ENCODE assay signal across 8 mouse cellular contexts in the genomic region with DNA sequence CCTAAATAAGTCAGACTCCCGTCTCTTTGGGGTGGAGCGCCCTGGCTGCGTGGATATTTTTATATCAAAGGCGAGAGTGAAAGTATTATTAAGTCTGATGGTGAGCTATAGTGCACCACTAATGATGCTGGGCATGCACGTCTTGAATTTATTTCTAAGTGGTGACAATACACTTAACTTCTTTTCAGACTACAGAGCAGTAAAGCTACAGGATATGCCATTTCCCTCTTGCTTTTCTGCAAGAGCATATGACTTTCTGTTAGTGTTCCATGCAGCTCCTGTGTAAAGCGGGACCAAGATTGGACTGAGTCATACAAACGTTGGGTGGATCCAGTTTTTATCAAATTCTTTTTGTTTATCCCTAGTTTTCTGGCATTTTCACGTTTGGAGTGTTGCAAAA. TPM values are rescaled to one million over a fixed set of nuclear protein-coding genes. Genes with fewer than 3 reads are reported as not detected.
DNase-seq lines count a peak whose midpoint lies in the region; ATAC-seq and TF ChIP-seq lines count a peak whose summit lies in the region.

No protein-coding gene starts in this region.

- peaks cover 22% of the 10 kb centered on the region for H3K36me3 ChIP-seq in kidney, embryonic 15.5 days
- peaks cover 7% of the 10 kb centered on the region; the same call in 1 of the 2 replicates for H3K36me3 ChIP-seq in limb, embryonic 15.5 days

- no peak for TF ChIP-seq POLR2A in olfactory bulb, adult 2 months (IDR thresholded peaks at IDR 0.05; ENCODE audit: insufficient read depth, low read depth, low read length)

- peak overlapping the region; percentile 91 for H3K4me2 ChIP-seq in kidney, embryonic 15.5 days
- H3K4me2 ChIP-seq in limb, embryonic 15.5 days: peak overlapping the region; percentile 54

- peak overlapping the region; percentile 87 for H3K4me3 ChIP-seq in kidney, embryonic 15.5 days (replicated peaks)
- H3K4me3 ChIP-seq in limb, embryonic 15.5 days: peak overlapping the region; percentile 81
- H3K4me3 ChIP-seq in olfactory bulb, adult 2 months (ENCODE audit: insufficient read depth, low read depth, low read length): peak overlapping the region; percentile 99

- peak; percentile 1; the same call in 1 of the 2 replicates for ATAC-seq in kidney, embryonic 15.5 days (replicated peaks; ENCODE audit: low FRiP score)
- no peak for ATAC-seq in limb, embryonic 15.5 days (ENCODE audit: insufficient number of reproducible peaks, low FRiP score, low TSS enrichment, low read depth)

- no peak for TF ChIP-seq CTCF in olfactory bulb, adult 2 months (IDR thresholded peaks at IDR 0.05; ENCODE audit: insufficient read depth, low read depth, low read length)

- H3K9me3 ChIP-seq in kidney, embryonic 15.5 days (replicated peaks): no peaks in the 10 kb centered on the region
- no peaks in the 10 kb centered on the region for H3K9me3 ChIP-seq in limb, embryonic 15.5 days

- no peak for DNase-seq in kidney, adult 18-20 months
- peak; percentile 17 for DNase-seq in R1 (ENCODE audit: low read depth, low spot score)
- DNase-seq in heart, adult 9 months (ENCODE audit: low spot score in 2 of 2): peak; percentile 12 to 29
- DNase-seq in layer of hippocampus, postnatal 36 days: no peak
- no peak for DNase-seq in ovary, postnatal 14 days (ENCODE audit: low spot score)

- WGBS in kidney, embryonic 15.5 days: 12% methylated on average over 8 of the region's 8 CpGs
- WGBS in limb, embryonic 15.5 days: 12% methylated on average over 8 of the region's 8 CpGs
- 6% methylated on average over 8 of the region's 8 CpGs for WGBS in olfactory bulb, adult 2 months

- H3K4me1 ChIP-seq in kidney, embryonic 15.5 days: peaks cover 38% of the 10 kb centered on the region
- peaks cover 21% of the 10 kb centered on the region for H3K4me1 ChIP-seq in limb, embryonic 15.5 days
- peaks cover 11% of the 10 kb centered on the region for H3K4me1 ChIP-seq in olfactory bulb, adult 2 months (ENCODE audit: control insufficient read depth, insufficient read depth, low read length)

- peak overlapping the region; percentile 72 for H3K9ac ChIP-seq in kidney, embryonic 15.5 days
- H3K9ac ChIP-seq in limb, embryonic 15.5 days: 0 out of 2 replicates have a peak overlapping the region, but pooled peaks have one; percentile 10

- peak overlapping the region; percentile 93 for H3K27ac ChIP-seq in kidney, embryonic 15.5 days
- H3K27ac ChIP-seq in limb, embryonic 15.5 days: peak overlapping the region; percentile 92
- peak overlapping the region; percentile 31 for H3K27ac ChIP-seq in olfactory bulb, adult 2 months (ENCODE audit: insufficient read depth, low read depth, low read length)

- H3K27me3 ChIP-seq in kidney, embryonic 15.5 days: no peaks in the 10 kb centered on the region
- no peaks in the 10 kb centered on the region for H3K27me3 ChIP-seq in limb, embryonic 15.5 days

RNA-seq across cellular contexts. Expression of a gene that starts 1.0 kb away (rescaled TPM):
- 75.5 and 79.6 TPM in 2 replicates for polyA plus RNA-seq in kidney, embryonic 15.5 days (2015; fragmentation: Nextera tagmentation; extraction: Ambion mirVana)
- 51.6 and 55.6 TPM in 2 replicates for polyA plus RNA-seq in limb, embryonic 15.5 days (2015; fragmentation: Nextera tagmentation; extraction: Ambion mirVana)
- not detected in 2 replicates for polyA plus RNA-seq in olfactory bulb, adult 2 months (2012; ENCODE audit: insufficient read depth, insufficient read length, low replicate concordance, missing spikeins)
- total RNA-seq in layer of hippocampus, postnatal 36 days (2021): 1 to 10 TPM; 1.3 to 1.5 TPM

RNA-seq across cellular contexts. Expression of a gene that starts 17.3 kb away (rescaled TPM):
- 14.5 and 15.3 TPM in 2 replicates for polyA plus RNA-seq in kidney, embryonic 15.5 days (2015; fragmentation: Nextera tagmentation; extraction: Ambion mirVana)
- polyA plus RNA-seq in limb, embryonic 15.5 days (2015; fragmentation: Nextera tagmentation; extraction: Ambion mirVana): 13.9 and 15.1 TPM in 2 replicates
- polyA plus RNA-seq in olfactory bulb, adult 2 months (2012; ENCODE audit: insufficient read depth, insufficient read length, low replicate concordance, missing spikeins): not detected in 2 replicates
- total RNA-seq in layer of hippocampus, postnatal 36 days (2021): 10 to 100 TPM in 1 of 2 experiments, 1 to 10 TPM in 1; 9.7 to 14.8 TPM

Comparison
In these comparisons a context has a peak if more than half of its experiments do, and no peak if none do; other contexts are left out.
1. H3K27ac ChIP-seq: peak in every context shown above with its lines; median percentile 93 in kidney, embryonic 15.5 days; 92 in limb, embryonic 15.5 days; 31 in olfactory bulb, adult 2 months.
2. DNase-seq: peak in R1 (single experiment) and heart, adult 9 months (2 of 2); none in kidney, adult 18-20 months (single experiment), layer of hippocampus, postnatal 36 days (0 of 2) and ovary, postnatal 14 days (single experiment).
3. Peak in every context shown above with its lines, with median percentiles within 50 percentile points of each other: H3K4me3 ChIP-seq.